Mouse (Mus musculus) adrenal gland, adult 18-20 months (tissue): ENCODE data around the gene Ppp1cc. TPM values are rescaled to one million over a fixed set of nuclear protein-coding genes. Genes with fewer than 3 reads are reported as not detected.
"Not testable (repeated sequence)": the region's sequence is repeated elsewhere in the genome, so short reads cannot be mapped to it uniquely, and the experiment has no call there.

Source experiments
- DNase-seq, 2 experiments: peaks; one replicate each; pipeline ENCODE4 v3.0.0; 2021 to 2022; ENCODE audit warnings: low spot score in 2 of 2
- total RNA-seq, 2 experiments: library from RNA; stranded (reverse); gene quantifications; 1 replicate in 1 of 2; 2 replicates in 1 of 2; pipeline ENCODE4 v1.2.3; 2021

Ppp1cc gene
- total RNA-seq, 2 experiments from 2014 or later = 142 to 147 TPM

GRCm38 (mm10) chr5:122135290-122135882, 22.7 kb upstream of the Ppp1cc start:
- DNase-seq = no peak

- DNase-seq = no peak
Observed at GRCm38 (mm10) chr5:122136508-122137408, 21.3 kb upstream of the Ppp1cc start.

GRCm38 (mm10) chr5:122138856-122139255, 19.2 kb upstream of the Ppp1cc start:
- DNase-seq = no peak

GRCm38 (mm10) chr5:122139771-122140170, 18.3 kb upstream of the Ppp1cc start:
- not testable (repeated sequence) for DNase-seq

GRCm38 (mm10) chr5:122140723-122141122, 17.4 kb upstream of the Ppp1cc start, which contains the start of gene Ccdc63:
Ccdc63 (minus strand) TSS chr5:122140823.
- DNase-seq = no peak

- DNase-seq = no peak
Observed at GRCm38 (mm10) chr5:122142230-122142992, 15.7 kb upstream of the Ppp1cc start.

- no peak for DNase-seq
Observed at GRCm38 (mm10) chr5:122143543-122143942, 14.5 kb upstream of the Ppp1cc start.

- DNase-seq = no peak
Observed at GRCm38 (mm10) chr5:122144825-122145224, 13.3 kb upstream of the Ppp1cc start.

GRCm38 (mm10) chr5:122145381-122146055, 12.6 kb upstream of the Ppp1cc start:
- no peak for DNase-seq

- no peak for DNase-seq
Observed at GRCm38 (mm10) chr5:122146056-122146580, 12.0 kb upstream of the Ppp1cc start.

- no peak for DNase-seq
Observed at GRCm38 (mm10) chr5:122146609-122147008, 11.5 kb upstream of the Ppp1cc start.

- DNase-seq = no peak
Observed at GRCm38 (mm10) chr5:122148107-122148506, 10.0 kb upstream of the Ppp1cc start.

GRCm38 (mm10) chr5:122149259-122149658, 8.8 kb upstream of the Ppp1cc start:
- no peak for DNase-seq

GRCm38 (mm10) chr5:122152508-122152907, 5.6 kb upstream of the Ppp1cc start:
- DNase-seq = not testable (repeated sequence)

GRCm38 (mm10) chr5:122154006-122154405, 4.1 kb upstream of the Ppp1cc start:
- DNase-seq = no peak

- DNase-seq = no peak
Observed at GRCm38 (mm10) chr5:122154782-122155181, 3.3 kb upstream of the Ppp1cc start.

GRCm38 (mm10) chr5:122155613-122156012, 2.5 kb upstream of the Ppp1cc start:
- no peak for DNase-seq

- DNase-seq = no peak
Observed at GRCm38 (mm10) chr5:122156486-122156885, 1.6 kb upstream of the Ppp1cc start.

- DNase-seq = no peak
Observed at GRCm38 (mm10) chr5:122158557-122159515, 758 bp downstream of the Ppp1cc start.

GRCm38 (mm10) chr5:122163194-122163593, 5.1 kb downstream of the Ppp1cc start:
- no peak for DNase-seq
